Mouse (Mus musculus) subcutaneous adipose tissue, adult 2 months (tissue): ENCODE data around the gene Tas2r115. TPM values are rescaled to one million over a fixed set of nuclear protein-coding genes. Genes with fewer than 3 reads are reported as not detected.

Experiments
- polyA plus RNA-seq: library from polyadenylated mRNA; depleted of rRNA; stranded (reverse); fragments of >200 nt; gene quantifications from 2 replicates; pipeline ENCODE4 v1.2.3, GENCODE M21; 2012; ENCODE audit warnings: low replicate concordance; rRNA removed

Gene Tas2r115
- polyA plus RNA-seq = not detected in 2 replicates

DNA sequence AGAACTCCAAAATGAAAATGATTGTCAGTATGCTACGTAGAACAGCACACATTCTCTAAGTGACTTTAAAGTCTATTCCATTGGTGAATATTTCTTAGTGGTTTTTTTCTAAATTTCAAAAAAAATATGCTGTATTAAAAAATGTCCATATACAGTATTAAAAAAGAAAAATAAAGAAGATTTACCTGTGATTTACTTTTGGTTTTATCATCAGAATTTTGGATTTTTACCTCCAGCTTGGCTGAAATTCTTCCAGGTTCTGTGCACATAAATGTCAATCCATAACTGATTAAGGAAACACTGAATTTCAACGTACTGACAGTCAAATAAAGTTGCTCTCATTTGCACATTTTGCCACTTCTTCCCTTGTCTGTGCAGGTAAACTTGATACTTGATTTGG, at the start of gene Tas2r115:
Tas2r115 (minus strand) TSS at position 101 of the 400 bp plus-strand sequence.

GRCm38 (mm10) chr6:132778062-132778461, 40.2 kb upstream of the Tas2r115 start, which contains the start of gene Tas2r136:
Gene Tas2r136, minus strand, starts transcription at chr6:132778162.

GRCm38 (mm10) chr6:132761831-132762230, 24.0 kb upstream of the Tas2r115 start, which contains the start of gene Tas2r102:
Gene Tas2r102, plus strand, starts transcription at chr6:132762131.

DNA sequence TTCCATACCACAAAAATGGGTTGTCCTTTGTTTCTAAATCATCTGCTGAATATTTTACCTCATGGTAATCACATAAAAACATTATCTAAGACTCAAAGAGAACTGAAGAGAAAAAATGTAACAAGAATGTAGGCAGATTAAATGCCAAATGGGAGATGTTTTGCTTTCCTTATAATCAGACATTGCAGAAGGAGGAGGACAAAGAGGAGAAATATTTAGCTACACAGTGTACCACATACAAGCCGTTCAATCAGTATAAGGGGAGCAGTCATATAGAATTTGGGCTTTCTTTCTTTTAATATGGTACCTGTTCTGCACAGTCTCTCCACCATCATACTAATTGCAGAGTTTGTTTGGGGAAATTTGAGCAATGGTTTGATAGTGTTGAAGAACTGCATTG, 16.6 kb upstream of the Tas2r115 start, which contains the start of gene Tas2r124:
Tas2r124 (plus strand) TSS at position 301 of the 400 bp plus-strand sequence.

GRCm38 (mm10) chr6:132711828-132712227, 26.0 kb downstream of the Tas2r115 start, which contains the start of gene Tas2r122:
Gene Tas2r122, minus strand, starts transcription at chr6:132711928.

DNA sequence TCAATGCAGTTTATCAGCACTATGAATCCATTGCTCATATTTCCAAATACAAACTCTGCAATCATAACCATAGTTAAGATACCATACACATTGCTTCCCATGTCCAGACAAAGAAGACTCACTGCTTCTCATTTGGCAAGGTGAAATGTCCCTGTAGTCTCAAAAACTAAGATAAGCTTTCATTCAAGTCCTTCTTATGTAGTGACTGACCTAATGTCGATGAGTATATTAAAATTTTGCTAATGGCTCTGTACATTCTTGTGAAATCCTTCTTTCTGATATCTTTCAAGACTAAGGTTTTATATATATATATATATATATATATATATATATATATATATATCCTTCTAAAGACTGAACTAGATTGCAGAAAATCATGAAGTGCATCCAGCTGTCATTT, 36.9 kb downstream of the Tas2r115 start, which contains the start of gene Tas2r121:
Tas2r121 (minus strand) TSS at position 101 of the 400 bp plus-strand sequence.

Other genes starting within 250 kb of the Tas2r115 start
- not detected in 2 replicates for gene Prh1, start 168.2 kb downstream of the Tas2r115 start, polyA plus RNA-seq
- gene Prp2, start 142.1 kb downstream of the Tas2r115 start, polyA plus RNA-seq = not detected in 2 replicates
- gene A630073D07Rik, start 86.5 kb downstream of the Tas2r115 start, polyA plus RNA-seq = not detected in 2 replicates
- not detected in 2 replicates for gene Tas2r120, start 81.1 kb downstream of the Tas2r115 start, polyA plus RNA-seq
- gene Tas2r121, start 37.0 kb downstream of the Tas2r115 start, polyA plus RNA-seq = not detected in 2 replicates
- not detected in 2 replicates for gene Tas2r122, start 26.1 kb downstream of the Tas2r115 start, polyA plus RNA-seq
- gene Tas2r124, start 16.7 kb upstream of the Tas2r115 start, polyA plus RNA-seq = not detected in 2 replicates
- not detected in 2 replicates for gene Tas2r102, start 24.1 kb upstream of the Tas2r115 start, polyA plus RNA-seq
- gene Tas2r136, start 40.1 kb upstream of the Tas2r115 start, polyA plus RNA-seq = not detected in 2 replicates
- not detected in 2 replicates for gene Tas2r117, start 64.8 kb upstream of the Tas2r115 start, polyA plus RNA-seq
- not detected in 2 replicates for gene Tas2r123, start 109.1 kb upstream of the Tas2r115 start, polyA plus RNA-seq
- gene Tas2r116, start 117.4 kb upstream of the Tas2r115 start, polyA plus RNA-seq = not detected in 2 replicates
- not detected in 2 replicates for gene Tas2r110, start 130.0 kb upstream of the Tas2r115 start, polyA plus RNA-seq
- not detected in 2 replicates for gene Tas2r113, start 155.0 kb upstream of the Tas2r115 start, polyA plus RNA-seq
- gene Tas2r125, start 171.6 kb upstream of the Tas2r115 start, polyA plus RNA-seq = not detected in 2 replicates
- not detected in 2 replicates for gene Tas2r129, start 213.1 kb upstream of the Tas2r115 start, polyA plus RNA-seq
- not detected in 2 replicates for gene Tas2r131, start 219.9 kb upstream of the Tas2r115 start, polyA plus RNA-seq
- gene Tas2r109, start 242.9 kb upstream of the Tas2r115 start, polyA plus RNA-seq = not detected in 2 replicates